12 mouse cellular contexts compared by ENCODE assay signal in genomic region chr9:61214943-61215342, GRCm38 (mm10).
DNase-seq lines count a peak whose midpoint lies in the region; ATAC-seq and TF ChIP-seq lines count a peak whose summit lies in the region.
"Had no signal": no experiment of that assay in that cellular context is flagged by ENCODE, and none has a peak within 500 bp of the region (broad histone marks: within the 10 kb centered on the region; RNA-seq: fewer than 3 reads in every experiment).

No protein-coding gene starts in this region.

- no peaks in the 10 kb centered on the region for H3K36me3 ChIP-seq in lung, embryonic 14.5 days (ENCODE audit: insufficient read depth)
- no peaks in the 10 kb centered on the region for H3K36me3 ChIP-seq in stomach, embryonic 15.5 days
- H3K36me3 ChIP-seq: embryonic facial prominence, embryonic 15.5 days; G1E; liver, embryonic 13.5 days had no signal

- H3K27me3 ChIP-seq in lung, embryonic 14.5 days (ENCODE audit: insufficient read depth, low read length) = 0 out of 2 replicates have a peak, but pooled peaks cover 2% of the 10 kb centered on the region
- no peaks in the 10 kb centered on the region for H3K27me3 ChIP-seq in stomach, embryonic 15.5 days (replicated peaks)

- WGBS in lung, embryonic 14.5 days = 24% methylated on average over 6 of the region's 6 CpGs
- WGBS in stomach, embryonic 15.5 days = 25% methylated on average over 6 of the region's 6 CpGs

- no peak overlapping the region for H3K4me2 ChIP-seq in lung, embryonic 14.5 days
- no peak overlapping the region for H3K4me2 ChIP-seq in stomach, embryonic 15.5 days
- H3K4me2 ChIP-seq: embryonic facial prominence, embryonic 15.5 days; liver, embryonic 13.5 days had no signal

- H3K4me1 ChIP-seq in lung, embryonic 14.5 days (ENCODE audit: insufficient read depth) = no peaks in the 10 kb centered on the region
- peaks cover 4% of the 10 kb centered on the region; the same call in 1 of the 2 replicates for H3K4me1 ChIP-seq in stomach, embryonic 15.5 days
- H3K4me1 ChIP-seq: liver, embryonic 13.5 days had no signal

- no peaks in the 10 kb centered on the region for H3K9me3 ChIP-seq in lung, embryonic 14.5 days (ENCODE audit: low read depth, low read length)
- H3K9me3 ChIP-seq in stomach, embryonic 15.5 days = no peaks in the 10 kb centered on the region
- H3K9me3 ChIP-seq: embryonic facial prominence, embryonic 15.5 days; G1E; liver, embryonic 13.5 days had no signal

- H3K27ac ChIP-seq in lung, embryonic 14.5 days (ENCODE audit: low read depth) = no peak overlapping the region
- H3K27ac ChIP-seq in stomach, embryonic 15.5 days = peak overlapping the region; percentile 40; the same call in 1 of the 2 replicates
- H3K27ac ChIP-seq: embryonic facial prominence, embryonic 15.5 days; liver, embryonic 13.5 days had no signal

- ATAC-seq in lung, embryonic 14.5 days (ENCODE audit: insufficient read depth) = no peak
- ATAC-seq in stomach, embryonic 15.5 days (ENCODE audit: insufficient read depth, low FRiP score, low read depth) = peak; percentile 68

- no peak for TF ChIP-seq CTCF in lung, embryonic 14.5 days (IDR thresholded peaks at IDR 0.05; ENCODE audit: low read depth)

- no peak overlapping the region for H3K4me3 ChIP-seq in lung, embryonic 14.5 days (ENCODE audit: low read depth, low read length)
- H3K4me3 ChIP-seq in stomach, embryonic 15.5 days (replicated peaks) = no peak overlapping the region
- H3K4me3 ChIP-seq: embryonic facial prominence, embryonic 15.5 days; liver, embryonic 13.5 days; myocyte had no signal

- DNase-seq in lung, embryonic 14.5 days = peak; percentile 44
- no peak for DNase-seq in lung, adult 18-20 months
- peak; percentile 77 for DNase-seq in heart, adult 8-10 months (ENCODE audit: low spot score)
- peak; percentile 64 for DNase-seq in kidney, postnatal 14 days
- DNase-seq in embryo, embryonic 10.5 days (ENCODE audit: low spot score) = no peak
- DNase-seq in ovary, postnatal 10 days (ENCODE audit: low spot score) = no peak
- DNase-seq in layer of hippocampus, adult 9-10 months (ENCODE audit: low spot score) = no peak
- DNase-seq: liver, embryonic 13.5 days had no signal

- H3K9ac ChIP-seq in lung, embryonic 14.5 days = no peak overlapping the region
- no peak overlapping the region for H3K9ac ChIP-seq in stomach, embryonic 15.5 days
- H3K9ac ChIP-seq: embryonic facial prominence, embryonic 15.5 days; liver, embryonic 13.5 days had no signal

Comparison
In these comparisons a context has a peak if more than half of its experiments do, and no peak if none do; other contexts are left out.
1. DNase-seq: peak in lung, embryonic 14.5 days (single experiment), heart, adult 8-10 months (single experiment) and kidney, postnatal 14 days (single experiment); none in lung, adult 18-20 months (0 of 2), embryo, embryonic 10.5 days (single experiment), ovary, postnatal 10 days (single experiment) and layer of hippocampus, adult 9-10 months (single experiment).